Mouse (Mus musculus) small intestine, adult 2 months (tissue): Measurements from ENCODE around the gene Sptlc2. TPM values are rescaled to one million over a fixed set of nuclear protein-coding genes. Genes with fewer than 3 reads are reported as not detected.

Experiments
- H3K27ac ChIP-seq: fragments of 200-500 bp; 2 replicates; pipeline ENCODE4 v1.5.1; 2012; ENCODE audit warnings: low read depth, low read length, control low read depth, inconsistent platforms; ENCODE audit not compliant: insufficient read depth
- H3K27me3 ChIP-seq: fragments of 200-500 bp; 2 replicates; pipeline ENCODE4 v1.6.1; 2012; ENCODE audit warnings: mild to moderate bottlenecking, moderate library complexity, low read length, inconsistent platforms; ENCODE audit not compliant: control insufficient read depth, insufficient read depth
- H3K36me3 ChIP-seq: fragments of 200-500 bp; 2 replicates; pipeline ENCODE4 v1.6.1; 2012; ENCODE audit warnings: mild to moderate bottlenecking, low read length, control low read depth, inconsistent platforms; ENCODE audit not compliant: control insufficient read depth, insufficient read depth
- H3K4me1 ChIP-seq: fragments of 200-500 bp; 2 replicates; pipeline ENCODE4 v1.6.1; 2012; ENCODE audit warnings: low read length, inconsistent platforms, mixed read lengths; ENCODE audit not compliant: control insufficient read depth, insufficient read depth, insufficient read length
- H3K4me3 ChIP-seq: fragments of 200-500 bp; 2 replicates; pipeline ENCODE4 v1.5.1; 2012; ENCODE audit warnings: low read depth, mild to moderate bottlenecking, control low read depth, inconsistent platforms, low read length, moderate library complexity
- CTCF ChIP-seq: fragments of 200-500 bp; IDR thresholded peaks from 2 replicates; pipeline ENCODE4 v1.5.1; 2012; ENCODE audit warnings: low read depth, mild to moderate bottlenecking, control low read depth, inconsistent platforms, low read length, moderate library complexity, mixed read lengths; ENCODE audit not compliant: insufficient replicate concordance, insufficient read length; ENCODE audit errors: extremely low read depth
- POLR2A ChIP-seq: fragments of 200-500 bp; IDR thresholded peaks from 2 replicates; pipeline ENCODE4 v1.6.1; 2012; ENCODE audit warnings: low read depth, mild to moderate bottlenecking, control low read depth, inconsistent platforms, low read length, moderate library complexity
- WGBS: fragments of 180-500 bp; shearing (Covaris S2); methylation state at CpG from one replicate; pipeline ENCODE4 v1.1.7; 2018; 5-methylcytosine and 5-hydroxymethylcytosine counted together
- polyA plus RNA-seq: library from polyadenylated mRNA; depleted of rRNA; stranded (reverse); fragments of >200 nt; gene quantifications from 2 replicates; pipeline ENCODE4 v1.2.3, GENCODE M21; 2012

The Sptlc2 gene
- polyA plus RNA-seq, 1 experiment, result 13.5 TPM

DNA sequence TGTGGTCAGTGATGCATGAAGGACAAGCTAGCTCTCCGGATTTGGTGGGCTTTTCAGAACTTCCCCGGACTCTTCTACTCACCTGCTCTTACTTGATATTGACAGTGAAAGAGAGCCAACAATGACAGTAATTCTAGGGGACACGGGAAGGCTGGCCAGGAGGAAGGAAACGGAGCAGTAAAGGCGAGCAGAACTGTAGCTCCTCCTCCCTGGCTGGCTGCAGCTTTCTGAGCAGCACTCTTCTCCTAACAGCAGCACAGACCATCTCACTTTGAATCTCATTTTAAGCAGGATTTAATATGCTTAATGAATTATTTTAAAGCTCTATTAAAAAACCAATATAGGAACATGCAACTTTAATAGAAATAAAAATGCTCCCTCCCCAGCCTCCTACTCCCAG, 56.2 kb downstream of the Sptlc2 start:
- Histone ChIP-seq H3K27me3 (no peaks in the 10 kb centered on the region), H3K27ac (no peak overlapping the region), H3K36me3 (peaks cover 53% of the 10 kb centered on the region), H3K4me1 (no peaks in the 10 kb centered on the region), H3K4me3 (no peak overlapping the region)
- TF ChIP-seq POLR2A (no peak), CTCF (no peak)
- 64% methylated on average over 5 of the region's 5 CpGs for WGBS

DNA sequence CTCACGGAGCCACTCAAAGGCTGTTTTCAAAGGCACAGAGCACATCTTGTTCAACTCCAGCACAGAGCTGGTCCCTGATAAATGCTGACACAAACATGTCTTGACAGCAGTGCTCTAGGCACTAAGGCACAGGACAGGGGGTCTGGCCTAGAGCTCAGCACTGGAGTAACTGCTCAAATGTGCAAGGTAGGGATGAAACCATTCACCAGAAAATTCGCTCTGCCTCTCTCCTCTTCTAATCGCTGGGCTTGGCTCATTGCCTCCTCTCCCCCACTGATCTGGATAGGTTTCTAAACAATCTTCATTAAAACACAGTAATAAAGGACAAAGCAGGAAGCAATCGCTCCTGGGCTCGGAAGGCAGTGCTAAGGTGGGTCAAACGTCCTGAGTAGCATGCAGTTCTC, 57.1 kb downstream of the Sptlc2 start:
- Histone ChIP-seq H3K4me3 (no peak overlapping the region), H3K4me1 (no peaks in the 10 kb centered on the region), H3K36me3 (peaks cover 56% of the 10 kb centered on the region), H3K27ac (no peak overlapping the region), H3K27me3 (no peaks in the 10 kb centered on the region)
- TF ChIP-seq POLR2A (no peak), CTCF (no peak)
- 72% methylated on average over 6 of the region's 6 CpGs for WGBS

- no peaks in the 10 kb centered on the region for H3K27me3 ChIP-seq
- no peak overlapping the region for H3K4me3 ChIP-seq
- no peak for TF ChIP-seq CTCF
- no peak for TF ChIP-seq POLR2A
- WGBS, result 68% methylated on average over 2 of the region's 2 CpGs
- H3K36me3 ChIP-seq, result peaks cover 58% of the 10 kb centered on the region
- no peak overlapping the region for H3K27ac ChIP-seq
- no peaks in the 10 kb centered on the region for H3K4me1 ChIP-seq
Observed at GRCm38 (mm10) chr12:87330213-87330612, 57.9 kb downstream of the Sptlc2 start.

- WGBS, result 76% methylated on average over 4 of the region's 4 CpGs
- no peak overlapping the region for H3K27ac ChIP-seq
- H3K4me1 ChIP-seq, result no peaks in the 10 kb centered on the region
- H3K27me3 ChIP-seq, result no peaks in the 10 kb centered on the region
- H3K4me3 ChIP-seq, result no peak overlapping the region
- peaks cover 61% of the 10 kb centered on the region for H3K36me3 ChIP-seq
- TF ChIP-seq CTCF (no peak), POLR2A (no peak)
Observed at GRCm38 (mm10) chr12:87328025-87328424, 60.1 kb downstream of the Sptlc2 start.

DNA sequence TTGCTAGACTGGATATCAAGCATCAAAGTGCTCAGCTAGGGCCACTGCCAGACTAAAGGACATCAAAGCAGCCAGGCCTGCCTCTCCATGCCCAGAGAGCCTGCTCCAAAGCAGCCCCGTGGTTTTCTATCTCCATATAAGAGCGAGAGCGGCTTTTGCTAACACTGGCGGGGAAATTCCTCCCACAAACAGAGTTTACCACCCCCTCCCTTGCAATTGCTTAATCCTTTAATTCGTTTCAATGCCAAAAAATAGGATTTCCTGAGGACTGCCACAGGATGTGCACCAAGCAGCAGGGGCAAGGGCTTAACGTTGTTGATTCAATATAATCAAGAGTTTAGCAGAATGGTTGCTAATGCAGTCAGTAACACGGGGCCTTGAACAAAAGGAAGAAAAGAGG, 60.5 kb downstream of the Sptlc2 start:
- 60% methylated on average over 7 of the region's 7 CpGs for WGBS
- TF ChIP-seq POLR2A, result no peak
- no peak for TF ChIP-seq CTCF
- H3K4me1 ChIP-seq, result no peaks in the 10 kb centered on the region
- H3K36me3 ChIP-seq, result peaks cover 58% of the 10 kb centered on the region
- no peak overlapping the region for H3K27ac ChIP-seq
- no peaks in the 10 kb centered on the region for H3K27me3 ChIP-seq
- no peak overlapping the region for H3K4me3 ChIP-seq

DNA sequence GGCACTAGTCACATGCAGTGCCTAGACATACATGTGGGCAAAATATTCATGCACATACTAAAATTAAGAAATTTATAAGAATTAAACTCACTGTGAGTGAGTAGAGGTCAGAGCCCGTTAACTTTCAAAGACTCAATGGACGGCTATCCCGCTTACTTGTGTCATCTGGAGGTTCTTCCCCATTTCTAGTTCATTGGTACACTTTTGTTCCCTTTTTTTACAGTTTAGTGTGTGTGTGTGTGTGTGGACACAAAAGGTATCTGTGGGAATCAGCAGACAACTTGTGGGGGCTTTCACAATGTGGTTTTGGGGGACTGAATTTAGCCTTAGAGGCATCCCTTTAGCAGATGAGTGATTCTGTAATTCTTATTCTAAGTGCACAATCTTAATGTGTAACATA, 62.7 kb downstream of the Sptlc2 start:
- no peak overlapping the region for H3K4me3 ChIP-seq
- H3K36me3 ChIP-seq, result peaks cover 47% of the 10 kb centered on the region
- TF ChIP-seq POLR2A, result no peak
- no peak for TF ChIP-seq CTCF
- H3K27me3 ChIP-seq, result no peaks in the 10 kb centered on the region
- no peaks in the 10 kb centered on the region for H3K4me1 ChIP-seq
- no peak overlapping the region for H3K27ac ChIP-seq
- WGBS, result 95% methylated on average over 3 of the region's 3 CpGs

DNA sequence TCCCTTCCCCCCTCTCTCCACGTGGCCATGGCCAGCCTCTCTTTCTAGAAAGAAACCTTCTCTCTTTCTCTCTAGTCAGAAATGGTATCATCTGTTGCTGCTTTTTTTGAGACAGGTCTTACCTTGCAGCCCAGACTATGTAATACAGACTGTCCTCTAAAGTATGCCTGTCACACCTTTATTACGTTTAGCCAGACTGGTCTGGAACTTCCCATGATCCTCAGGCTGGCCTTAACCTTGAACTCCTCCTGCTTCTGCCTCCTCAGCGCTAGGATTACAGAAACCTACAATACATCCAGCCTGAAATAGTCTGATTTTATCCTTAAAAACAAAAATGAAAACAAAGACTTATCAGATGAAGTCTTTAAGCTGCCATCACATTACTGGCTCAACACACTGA, 68.9 kb downstream of the Sptlc2 start:
- Histone ChIP-seq H3K36me3 (peaks cover 35% of the 10 kb centered on the region), H3K4me1 (no peaks in the 10 kb centered on the region), H3K27me3 (no peaks in the 10 kb centered on the region), H3K4me3 (no peak overlapping the region), H3K27ac (no peak overlapping the region)
- TF ChIP-seq POLR2A, result no peak
- 85% methylated on average over 3 of the region's 3 CpGs for WGBS

- no peak for TF ChIP-seq CTCF
- TF ChIP-seq POLR2A, result no peak
- Histone ChIP-seq H3K27me3 (no peaks in the 10 kb centered on the region), H3K36me3 (peaks cover 33% of the 10 kb centered on the region), H3K27ac (no peak overlapping the region), H3K4me1 (no peaks in the 10 kb centered on the region), H3K4me3 (no peak overlapping the region)
- WGBS, result 92% methylated on average over 1 of the region's 1 CpGs
Observed at GRCm38 (mm10) chr12:87317951-87318350, 70.2 kb downstream of the Sptlc2 start.
